Mouse (Mus musculus) right cerebral cortex, postnatal 10 days (tissue): ENCODE data around the gene Ror1.

Source experiments
- DNase-seq, 2 experiments: peaks; one replicate each; pipeline ENCODE4 v3.0.0; 2021; ENCODE audit warnings: low spot score in 2 of 2

Ror1 gene

GRCm38 (mm10) chr4:100211331-100211730 is 115.7 kb downstream of the Ror1 start:
- no peak for DNase-seq

- no peak for DNase-seq
Observed at GRCm38 (mm10) chr4:100214324-100215215, 119.0 kb downstream of the Ror1 start.

- no peak for DNase-seq
Observed at GRCm38 (mm10) chr4:100216587-100216986, 121.0 kb downstream of the Ror1 start.

GRCm38 (mm10) chr4:100219026-100219425 is 123.4 kb downstream of the Ror1 start:
- DNase-seq: no peak

GRCm38 (mm10) chr4:100219599-100219998 is 124.0 kb downstream of the Ror1 start:
- DNase-seq: no peak

- no peak for DNase-seq
Observed at GRCm38 (mm10) chr4:100221978-100222737, 126.6 kb downstream of the Ror1 start.

- no peak for DNase-seq
Observed at GRCm38 (mm10) chr4:100223532-100223931, 127.9 kb downstream of the Ror1 start.

GRCm38 (mm10) chr4:100223965-100224364 is 128.4 kb downstream of the Ror1 start:
- DNase-seq: no peak

- no peak for DNase-seq
Observed at GRCm38 (mm10) chr4:100226619-100227018, 131.0 kb downstream of the Ror1 start.

GRCm38 (mm10) chr4:100228106-100228505 is 132.5 kb downstream of the Ror1 start:
- no peak for DNase-seq

- no peak for DNase-seq
Observed at GRCm38 (mm10) chr4:100230245-100230644, 134.7 kb downstream of the Ror1 start.

GRCm38 (mm10) chr4:100230963-100231362 is 135.4 kb downstream of the Ror1 start:
- DNase-seq: no peak

GRCm38 (mm10) chr4:100231906-100232305 is 136.3 kb downstream of the Ror1 start:
- DNase-seq: no peak

- no peak for DNase-seq
Observed at GRCm38 (mm10) chr4:100232541-100232940, 136.9 kb downstream of the Ror1 start.

- no peak for DNase-seq
Observed at GRCm38 (mm10) chr4:100233770-100234169, 138.2 kb downstream of the Ror1 start.

GRCm38 (mm10) chr4:100236339-100236738 is 140.7 kb downstream of the Ror1 start:
- no peak for DNase-seq

GRCm38 (mm10) chr4:100242061-100242756 is 146.6 kb downstream of the Ror1 start:
- no peak for DNase-seq

GRCm38 (mm10) chr4:100244250-100244649 is 148.7 kb downstream of the Ror1 start:
- no peak for DNase-seq

GRCm38 (mm10) chr4:100244701-100245100 is 149.1 kb downstream of the Ror1 start:
- no peak for DNase-seq

GRCm38 (mm10) chr4:100247826-100248225 is 152.2 kb downstream of the Ror1 start:
- no peak for DNase-seq

- no peak for DNase-seq
Observed at GRCm38 (mm10) chr4:100248273-100248672, 152.7 kb downstream of the Ror1 start.

- no peak for DNase-seq
Observed at GRCm38 (mm10) chr4:100251270-100251669, 155.7 kb downstream of the Ror1 start.
